Mouse (Mus musculus) frontal cortex, postnatal 10 days (tissue): Measurements from ENCODE around the gene Mad2l2.
A peak's percentile ranks its signal among the peaks of the same experiment; 100 is the strongest.

Experiments used
- DNase-seq, 2 experiments: peaks; one replicate each; pipeline ENCODE4 v3.0.0; 2022; ENCODE audit warnings: low spot score in 2 of 2, mixed read lengths in 1 of 2

Mad2l2 gene

DNA sequence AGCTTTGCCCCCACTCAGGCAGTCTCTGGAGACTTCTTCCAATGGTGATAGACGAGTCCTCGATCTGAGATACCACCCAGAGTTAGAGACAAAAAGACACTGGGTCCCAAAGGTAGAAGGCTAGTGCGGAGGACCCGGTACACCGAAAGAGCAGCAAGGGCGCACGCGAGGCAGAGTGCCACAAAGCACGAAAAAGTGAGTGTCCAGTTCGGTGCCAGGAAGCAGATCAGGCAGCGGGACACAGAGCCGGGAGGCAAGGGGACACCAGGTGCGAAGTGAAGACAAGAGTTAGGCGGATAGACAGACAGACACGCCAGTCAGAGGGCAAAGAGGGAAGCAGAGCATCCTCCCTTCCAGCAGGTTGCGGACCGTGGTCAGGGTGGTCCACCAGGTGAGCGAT lies at the start of gene Mad2l2:
Mad2l2 (plus strand) TSS at position 252 of the 400 bp plus-strand sequence.
- no peak for DNase-seq

DNA sequence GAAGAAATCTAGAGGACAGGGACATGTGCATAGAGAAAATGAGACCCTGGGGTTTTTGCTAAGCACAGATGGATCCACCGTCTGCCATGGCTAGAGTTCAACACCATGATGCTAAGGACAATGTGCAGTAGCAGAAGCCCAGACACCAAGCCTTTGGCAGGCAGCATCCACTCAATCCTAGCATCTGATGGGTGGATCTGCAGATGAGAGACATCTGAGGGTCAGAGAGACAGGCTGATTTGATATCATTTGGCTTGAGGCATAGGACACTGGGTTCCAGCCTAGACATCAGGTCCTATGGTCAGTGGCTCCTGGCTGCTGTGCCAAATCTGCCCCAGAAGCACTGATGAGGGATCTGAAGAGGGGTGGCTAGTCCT lies 49.6 kb upstream of the Mad2l2 start:
- no peak for DNase-seq

DNA sequence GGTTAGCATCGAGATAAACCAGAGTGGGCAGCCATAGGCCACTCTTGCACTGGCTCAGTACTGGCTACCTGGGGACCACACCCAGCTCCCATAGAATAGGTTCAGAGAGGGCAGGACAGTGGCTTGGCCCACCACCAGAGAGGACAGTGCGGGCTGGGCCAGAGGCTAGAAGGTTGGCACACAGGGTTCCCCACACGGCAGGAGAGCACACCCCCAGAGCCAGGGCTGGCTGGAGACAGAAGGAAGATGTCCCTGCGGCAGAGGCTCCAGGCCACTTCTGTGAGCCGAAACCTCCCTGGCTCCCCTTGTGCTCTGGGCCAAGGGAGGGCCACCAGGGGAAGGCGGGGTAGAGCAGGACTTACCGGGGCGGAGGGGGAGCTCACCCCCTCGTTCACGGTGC lies 49.0 kb upstream of the Mad2l2 start:
- DNase-seq = no peak

DNA sequence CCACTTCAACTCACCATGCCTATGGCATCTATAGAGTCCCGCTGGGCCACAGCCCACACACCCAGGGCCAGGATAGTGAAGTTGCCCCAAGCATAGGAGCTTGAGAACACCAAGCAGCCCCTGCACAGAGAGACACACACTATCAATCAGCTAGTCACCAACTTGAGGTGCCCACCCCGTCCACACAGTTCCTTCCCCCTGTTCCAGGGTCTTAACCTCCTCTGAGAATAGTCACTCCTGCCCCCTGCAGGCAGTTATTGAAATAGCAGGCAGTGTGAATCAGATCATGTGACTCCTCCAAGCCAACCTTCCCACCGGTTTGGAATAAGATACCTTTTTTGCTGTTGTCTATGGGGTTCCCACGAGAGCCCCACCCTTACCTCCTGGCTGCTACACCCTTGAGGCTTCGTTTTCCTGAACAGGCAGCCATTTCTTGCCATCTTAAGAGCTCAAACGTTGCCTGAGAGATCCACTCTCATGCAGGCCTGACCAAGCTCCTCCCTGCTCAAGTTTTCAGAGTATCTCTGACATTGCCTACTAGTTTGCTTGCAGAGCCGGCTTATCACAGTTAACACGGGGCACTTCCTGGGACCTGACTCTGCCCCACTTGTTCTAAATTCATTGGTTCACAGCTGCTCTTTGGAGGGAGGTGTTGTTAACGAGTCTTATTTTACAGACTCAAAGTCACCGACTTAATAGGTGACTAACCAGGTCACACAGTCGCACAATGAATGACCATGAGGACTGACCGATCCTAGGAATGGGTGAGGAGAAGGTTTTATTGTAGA lies 47.7 kb upstream of the Mad2l2 start:
- DNase-seq = no peak

DNA sequence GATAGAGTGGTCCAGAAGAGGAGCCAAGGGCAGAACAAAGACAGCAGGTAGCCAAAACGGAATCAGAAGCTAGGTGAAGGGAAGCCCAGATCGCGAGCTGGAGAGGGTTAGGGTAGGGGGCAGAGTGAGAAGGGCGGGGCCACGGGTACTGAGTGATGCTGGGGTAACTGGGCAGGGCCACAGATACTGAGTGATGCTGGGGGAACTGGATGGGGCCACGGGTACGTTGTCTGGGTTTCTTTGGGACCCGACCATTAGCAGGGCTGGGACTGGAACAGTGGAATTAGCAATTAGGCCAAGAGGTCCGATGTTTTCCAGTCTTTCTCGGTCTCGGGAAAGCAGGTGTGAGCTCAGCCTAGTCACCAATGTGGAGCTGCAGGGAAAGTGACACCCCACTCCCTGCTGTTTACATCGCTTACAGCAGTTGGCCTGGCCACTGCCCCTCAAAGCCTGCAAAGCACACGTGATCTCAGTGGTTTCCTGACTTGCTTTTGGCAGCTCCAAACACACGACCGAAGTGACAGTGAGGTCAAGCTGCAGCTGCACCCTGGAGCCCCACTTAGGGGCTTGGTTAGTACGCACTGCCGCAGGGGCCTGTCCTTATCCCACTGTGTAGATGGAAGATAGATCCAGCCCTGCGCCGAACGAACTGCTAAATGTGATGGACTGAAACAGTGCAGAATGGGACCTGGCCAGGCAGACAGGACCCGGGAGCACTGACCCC lies 46.8 kb upstream of the Mad2l2 start:
- no peak for DNase-seq

DNA sequence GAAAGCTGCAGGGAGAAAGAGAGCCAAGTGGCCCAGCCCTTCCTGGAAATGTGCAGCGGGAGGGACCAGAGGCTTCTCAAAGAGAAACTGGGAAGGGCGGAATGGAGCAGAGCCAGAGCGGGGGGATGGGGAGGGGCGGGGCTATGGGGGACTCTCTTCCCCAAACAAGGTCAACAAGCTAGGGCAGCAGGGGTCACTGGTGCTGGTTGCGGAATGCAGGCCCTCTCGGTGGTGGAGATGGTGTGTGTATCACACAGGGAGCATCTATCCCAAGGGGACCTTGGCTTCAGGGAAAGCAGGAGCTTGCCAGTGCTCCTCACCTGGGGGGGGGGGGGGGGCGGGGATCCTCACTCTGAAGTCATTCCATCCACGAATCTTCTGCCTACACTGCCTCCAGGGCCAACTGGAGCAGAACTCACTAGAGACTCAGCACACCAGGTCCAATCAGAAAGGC lies 45.9 kb upstream of the Mad2l2 start:
- DNase-seq = no peak

DNA sequence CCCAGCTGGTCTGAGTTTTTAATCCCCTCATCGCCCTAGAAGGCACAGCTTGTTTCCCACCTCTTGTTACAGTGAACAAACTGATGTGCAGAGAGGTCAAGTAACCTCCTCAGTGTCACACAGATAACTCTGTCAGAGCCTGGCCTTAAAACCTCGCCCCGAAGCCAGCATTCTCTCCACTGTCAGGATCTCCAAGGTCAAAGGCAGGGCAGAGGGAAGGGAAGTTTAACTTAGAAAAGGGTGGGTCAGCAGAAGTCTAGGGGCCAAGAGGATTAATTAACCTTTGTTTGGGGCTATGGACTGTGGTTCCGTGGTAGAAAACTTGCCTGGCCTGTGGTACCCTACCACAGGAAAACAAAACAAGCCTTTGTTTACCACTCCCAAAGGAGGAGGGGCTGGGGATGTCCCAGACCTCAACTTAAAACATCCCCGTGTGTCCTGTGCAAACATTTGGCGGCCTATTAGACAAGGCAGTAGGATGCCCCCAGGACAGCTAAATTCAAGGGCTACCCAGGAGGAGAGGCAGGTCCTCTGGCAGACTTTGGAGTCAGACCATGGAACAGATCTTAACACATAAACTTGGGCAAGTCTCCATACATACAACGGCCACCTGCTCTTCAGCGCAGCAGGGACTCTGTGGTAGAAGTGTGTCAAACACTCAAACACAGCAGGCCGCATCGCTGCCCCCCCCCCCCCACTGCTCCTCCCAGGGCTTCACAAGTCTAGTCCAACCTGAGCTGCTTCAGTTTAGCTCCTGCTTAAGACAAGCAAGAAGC lies 44.9 kb upstream of the Mad2l2 start:
- no peak for DNase-seq

DNA sequence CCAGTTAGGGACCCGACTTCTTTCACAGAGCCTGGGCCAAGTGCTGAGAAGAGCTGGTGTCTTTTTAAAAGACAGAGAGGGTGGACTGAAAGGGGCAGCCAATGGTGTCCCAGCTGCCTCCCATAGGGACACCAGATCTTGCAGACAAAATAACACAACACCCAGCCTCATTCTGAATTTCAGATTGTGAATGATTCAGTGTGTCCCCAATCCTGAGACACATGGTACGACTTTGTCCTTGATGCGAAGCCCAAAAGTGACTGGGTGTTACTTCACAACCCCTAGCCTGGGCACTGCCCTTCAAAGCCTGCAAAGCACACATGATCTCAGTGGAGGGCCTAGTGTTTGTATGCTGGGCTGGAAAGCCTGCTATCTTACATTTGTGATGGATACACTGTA lies 44.3 kb upstream of the Mad2l2 start:
- DNase-seq = no peak

DNA sequence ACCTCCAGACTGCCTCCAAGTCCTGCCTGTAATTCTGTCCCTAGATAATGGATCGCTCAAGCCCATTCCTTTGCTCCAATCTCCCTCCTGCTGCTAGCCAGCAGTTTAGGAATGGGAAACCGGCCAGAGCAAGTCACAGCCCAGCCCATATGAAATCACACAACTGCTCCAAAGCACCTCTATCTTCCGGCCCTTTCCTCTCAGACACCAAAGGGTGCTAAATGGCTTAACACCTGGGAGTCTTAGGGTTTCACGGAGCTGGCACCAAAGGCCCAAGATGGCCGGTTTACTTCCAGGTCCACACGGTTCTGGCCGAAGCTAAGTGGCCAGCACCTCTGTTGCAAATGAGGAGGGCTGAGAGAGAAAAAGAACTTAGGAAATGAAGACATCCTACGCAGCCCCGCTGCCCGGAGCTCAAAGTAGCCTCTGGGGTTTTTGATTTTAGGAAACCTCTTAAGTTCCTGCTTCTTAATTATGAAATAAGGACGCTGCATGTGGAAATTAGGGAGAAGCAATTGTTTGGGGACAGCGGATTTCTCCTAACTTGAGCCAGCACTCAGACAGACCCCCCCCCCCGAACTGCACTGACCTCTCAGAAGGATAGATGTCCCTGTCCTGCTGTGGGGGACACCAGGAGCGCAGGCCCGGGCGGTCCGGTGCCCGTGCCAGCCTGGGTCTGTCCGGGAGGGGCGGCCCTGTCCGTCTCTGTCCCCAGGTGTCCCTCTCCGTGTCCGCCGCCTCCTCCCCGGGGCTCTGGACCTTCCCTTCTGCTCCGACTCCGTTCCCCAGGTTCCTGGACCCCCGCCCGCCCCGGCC lies 42.9 kb upstream of the Mad2l2 start:
- DNase-seq = no peak

DNA sequence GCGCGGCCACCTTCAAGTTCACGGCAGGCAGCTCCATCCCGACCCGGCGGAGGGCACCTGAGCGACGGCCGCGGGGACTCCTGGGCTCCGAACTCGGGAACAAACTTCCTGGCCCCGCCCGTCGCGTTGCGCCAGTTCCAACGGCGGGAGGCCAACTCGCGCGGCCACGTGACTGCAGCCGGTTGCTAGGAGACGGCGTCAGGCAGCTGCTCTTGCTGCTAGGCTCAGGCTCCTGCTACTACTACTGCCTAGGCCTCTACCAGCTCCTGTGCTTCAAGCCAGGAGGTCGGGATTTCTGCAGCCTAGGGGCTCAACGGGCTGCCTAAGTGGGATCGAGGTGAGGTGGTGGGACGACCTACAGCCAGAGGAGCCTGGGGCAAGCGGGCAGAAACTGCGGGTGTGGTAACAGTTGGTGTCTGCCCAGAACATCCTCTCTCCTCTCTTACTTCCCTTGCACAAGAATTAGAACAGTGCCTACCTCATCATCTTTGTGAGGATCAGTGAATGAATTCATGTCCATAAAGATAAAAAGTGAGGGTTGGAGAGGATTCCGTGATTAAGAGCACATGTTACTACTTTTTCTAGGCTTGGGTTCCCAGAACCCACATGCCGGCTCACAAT lies 42.2 kb upstream of the Mad2l2 start, which contains the start of gene Agtrap:
Agtrap (minus strand) TSS at position 125 of the 621 bp plus-strand sequence.
- DNase-seq = peak; percentile 85 to 92

DNA sequence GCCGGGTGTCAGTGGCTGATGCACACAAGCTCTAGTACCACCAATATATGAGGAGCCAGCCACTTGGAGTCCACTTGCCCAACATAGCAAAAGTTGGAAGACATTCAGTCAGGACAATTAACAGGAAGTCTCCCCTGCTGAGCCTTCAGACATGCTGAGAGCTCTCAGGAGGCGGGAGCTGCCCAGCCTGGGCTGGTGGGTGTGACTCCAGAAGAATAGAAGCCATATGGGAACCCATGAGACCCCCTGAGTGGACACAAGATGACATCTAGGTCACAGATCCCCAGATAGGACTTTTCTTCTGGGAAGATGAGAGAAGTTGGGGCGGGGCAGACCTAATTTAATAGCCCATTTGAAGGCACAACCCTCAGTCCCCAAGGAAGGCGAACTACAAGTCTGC lies 41.0 kb upstream of the Mad2l2 start:
- DNase-seq = no peak

DNA sequence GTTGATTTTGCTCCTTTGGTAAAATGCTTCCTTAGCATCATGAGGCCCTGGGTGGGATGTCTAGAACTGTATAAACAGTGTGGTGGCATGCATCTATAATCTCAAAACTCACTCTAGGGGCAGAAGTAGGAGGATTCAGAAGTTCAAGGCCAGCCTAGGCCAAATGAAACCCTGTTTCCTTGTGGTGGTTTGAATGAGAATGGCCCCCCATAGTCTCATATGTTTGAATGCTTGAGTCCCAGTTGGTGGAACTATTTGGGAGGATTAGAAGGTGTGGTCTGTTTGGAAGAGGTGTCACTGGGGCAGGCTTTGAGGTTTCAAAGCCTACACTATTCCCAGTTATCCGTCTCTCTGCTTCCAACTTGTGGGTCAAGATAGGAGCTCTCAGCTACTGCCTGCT lies 39.0 kb upstream of the Mad2l2 start:
- no peak for DNase-seq

DNA sequence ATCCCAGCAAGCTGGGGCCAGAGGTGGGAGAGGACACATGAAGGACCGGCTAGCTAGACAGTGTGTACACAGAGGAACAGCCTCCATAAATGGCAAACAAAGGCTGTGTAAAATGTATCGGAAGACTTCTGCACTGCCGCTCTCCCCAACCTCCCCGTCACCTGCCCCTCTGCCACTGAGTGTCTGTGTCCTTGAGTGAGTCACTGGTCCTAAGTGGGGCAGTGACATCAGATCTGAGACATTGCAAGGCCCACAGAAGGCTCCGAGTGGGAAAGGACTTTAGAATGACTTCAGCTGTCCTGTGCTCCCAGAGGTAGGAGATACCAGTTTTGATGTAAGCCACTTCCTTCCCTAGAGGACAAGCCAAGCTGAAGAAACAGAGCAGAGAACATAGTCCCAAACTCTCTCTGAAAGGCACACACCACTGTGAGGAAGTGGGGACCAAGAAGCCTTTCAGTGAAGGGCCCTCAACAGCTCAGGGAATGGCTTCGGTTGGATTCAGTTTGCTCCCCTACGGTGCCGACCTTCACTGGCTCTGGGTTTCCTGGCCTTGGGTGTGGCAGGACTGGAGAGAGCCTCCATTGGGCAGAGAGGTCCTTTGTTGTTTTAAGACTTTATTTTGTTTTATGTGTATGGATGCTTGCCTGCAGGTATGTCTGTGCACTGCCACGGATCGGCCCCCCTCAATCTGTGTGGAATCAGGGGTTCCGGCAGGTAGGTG lies 37.5 kb upstream of the Mad2l2 start:
- no peak for DNase-seq

DNA sequence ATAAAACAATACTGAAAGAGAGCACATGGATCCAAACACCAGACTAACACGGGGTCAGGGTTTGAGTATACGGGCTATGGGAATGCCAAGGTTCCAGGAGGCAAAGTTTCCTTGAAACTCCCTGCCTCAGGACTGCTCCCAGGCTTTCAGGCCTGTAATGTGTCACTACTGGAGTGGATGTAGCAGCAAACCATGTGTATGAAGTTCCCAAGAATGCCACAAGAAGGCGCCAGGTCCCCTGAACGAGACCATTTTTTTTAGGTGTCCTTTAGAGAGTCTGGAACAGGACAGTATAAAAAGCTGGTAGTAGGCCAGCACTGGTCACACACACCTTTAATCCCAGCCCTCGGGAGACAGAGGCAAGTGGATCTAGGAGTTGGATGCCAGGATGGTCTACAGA lies 36.0 kb upstream of the Mad2l2 start:
- DNase-seq = no peak

DNA sequence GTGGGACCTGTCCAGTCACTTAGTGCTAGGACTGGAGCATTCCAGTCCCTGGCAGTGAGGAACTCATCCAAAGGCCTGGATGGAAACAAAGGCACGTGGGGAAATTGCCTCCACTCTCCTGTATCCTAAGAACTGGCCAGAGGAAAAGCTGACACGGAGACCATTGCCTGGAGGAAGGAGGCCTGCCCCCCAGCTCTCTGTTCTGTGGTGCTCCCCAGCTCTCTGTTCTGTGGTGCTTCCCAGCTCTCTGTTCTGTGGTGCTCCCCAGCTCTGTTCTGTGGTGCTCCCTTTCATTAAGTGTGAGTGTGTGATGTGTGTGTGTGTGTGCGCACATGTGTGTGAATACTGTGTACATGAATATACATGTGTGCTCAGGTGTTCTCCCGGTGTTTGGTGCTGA lies 35.1 kb upstream of the Mad2l2 start:
- DNase-seq = no peak

DNA sequence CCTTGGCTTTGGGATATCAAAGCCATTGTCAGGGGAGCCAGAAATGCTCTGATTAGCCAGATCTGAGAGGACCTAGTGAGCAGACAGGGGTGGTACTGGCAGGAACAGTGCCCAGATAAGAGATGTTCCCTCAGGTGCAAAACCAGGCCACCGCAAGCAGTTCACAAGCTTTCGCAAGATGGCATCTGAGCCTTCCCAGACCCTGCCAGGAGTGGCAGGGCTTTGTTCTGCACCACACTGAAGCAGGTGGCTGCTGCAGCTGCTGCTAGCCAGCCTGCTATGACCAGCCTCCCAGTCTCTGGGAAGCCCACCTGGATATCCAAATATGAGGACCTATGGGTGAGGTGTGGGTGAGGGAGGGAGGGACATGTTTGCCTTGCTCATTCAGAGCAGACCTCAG lies 32.2 kb upstream of the Mad2l2 start:
- DNase-seq = no peak

DNA sequence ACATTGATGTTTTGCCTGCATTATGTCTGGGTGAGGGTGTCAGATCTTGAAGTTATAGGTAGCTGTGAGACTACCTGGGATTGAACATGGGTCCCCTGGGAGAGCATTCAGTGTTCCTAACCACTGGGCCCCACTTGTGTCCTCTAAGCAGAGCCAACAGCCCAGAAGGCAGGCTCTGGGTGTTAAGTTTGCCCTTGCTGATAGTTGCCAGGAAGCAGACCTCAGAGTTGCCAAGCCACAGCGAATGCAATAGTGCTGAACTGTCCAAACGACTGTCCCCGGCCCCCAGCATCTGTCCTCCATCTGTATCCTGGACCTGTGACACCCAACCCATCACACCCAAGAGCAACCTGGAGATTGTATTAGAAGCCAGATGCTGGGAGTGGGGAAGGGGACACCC lies 31.5 kb upstream of the Mad2l2 start:
- no peak for DNase-seq

DNA sequence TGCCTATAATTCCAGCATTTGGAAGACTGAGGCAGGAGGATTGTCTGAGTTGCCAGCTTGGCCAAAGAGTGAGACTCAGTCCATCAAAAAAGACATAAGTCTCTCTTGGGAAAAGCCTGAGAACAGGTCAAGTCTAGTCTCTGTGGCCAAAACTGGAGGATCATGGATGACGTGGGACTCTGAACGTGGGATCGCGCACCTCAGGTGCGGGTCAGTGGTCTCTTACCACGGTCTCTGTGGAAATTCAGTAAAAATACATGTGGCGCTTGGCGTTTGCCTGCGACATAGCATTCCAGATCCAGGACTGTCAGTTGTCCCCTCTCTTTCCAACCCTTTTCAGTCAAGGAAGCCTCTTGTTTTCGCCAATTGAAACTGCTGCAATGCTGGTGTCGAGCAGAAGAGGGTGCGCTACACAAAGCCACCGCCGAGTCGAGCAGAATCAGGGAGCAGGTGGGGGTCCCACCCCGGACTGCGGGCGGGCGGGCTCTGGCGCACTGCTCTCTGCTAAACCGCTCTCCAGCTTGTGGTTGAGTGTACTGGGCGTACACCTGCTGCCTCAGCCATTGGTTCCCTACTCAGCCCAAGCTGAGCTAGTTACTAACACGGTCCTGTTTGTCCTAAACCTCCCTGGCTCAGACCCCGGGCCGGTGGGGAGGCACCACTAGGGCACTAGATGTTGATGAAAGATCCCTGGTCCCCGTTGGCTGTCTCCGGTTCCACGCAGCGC lies 28.2 kb upstream of the Mad2l2 start:
- DNase-seq = peak; percentile 54 to 74

DNA sequence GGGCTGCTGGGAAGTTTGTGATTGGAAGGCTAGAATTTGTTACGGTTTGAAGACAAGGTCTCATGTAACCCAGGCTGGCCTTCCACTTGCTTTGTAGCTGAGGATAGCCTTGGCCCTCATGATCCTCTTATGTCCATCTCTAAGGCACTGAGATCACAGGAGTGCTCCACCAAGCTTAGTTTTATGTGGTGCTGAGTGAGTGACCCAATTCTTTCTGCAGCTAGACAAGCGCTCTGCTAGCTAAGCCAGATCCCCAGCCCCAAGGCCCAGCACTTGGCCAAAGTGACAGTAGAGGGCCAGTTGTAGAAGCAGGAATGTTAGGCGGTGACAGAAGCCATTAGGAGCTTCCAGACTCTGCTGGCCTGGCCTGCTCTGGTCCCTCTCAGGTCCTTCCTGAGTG lies 26.0 kb upstream of the Mad2l2 start:
- DNase-seq = no peak
